In the genomic region with DNA sequence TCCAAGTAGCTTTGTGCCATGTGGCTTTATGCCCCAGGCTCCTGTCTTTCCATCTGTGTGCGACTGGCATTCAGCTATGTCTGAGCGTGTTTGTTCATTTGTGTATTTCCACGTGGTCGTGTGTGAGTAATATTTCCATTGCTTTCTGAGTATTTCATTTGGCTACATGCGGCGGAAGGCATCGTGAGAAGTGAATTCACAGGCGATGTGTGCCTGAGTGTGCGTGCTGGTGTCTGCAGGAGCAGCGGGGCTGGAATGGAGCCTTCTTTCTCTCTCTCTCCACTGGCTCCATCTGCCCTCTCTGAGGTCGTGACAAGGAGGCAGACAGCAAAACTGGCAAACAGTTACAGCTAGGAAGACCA, we compare ENCODE assay signal across 8 mouse cellular contexts. TPM values are rescaled to one million over a fixed set of nuclear protein-coding genes. Genes with fewer than 3 reads are reported as not detected.
DNase-seq lines count a peak whose midpoint lies in the region; ATAC-seq and TF ChIP-seq lines count a peak whose summit lies in the region.

No protein-coding gene starts in this region.

- intact Hi-C loops in left cerebral cortex, postnatal 10 days (cut with DNase I), result no loop called here

- H3K4me2 ChIP-seq in heart, embryonic 13.5 days, result peak overlapping the region; percentile 83
- peak overlapping the region; percentile 86 for H3K4me2 ChIP-seq in forebrain, embryonic 16.5 days (ENCODE audit: low read length)
- H3K4me2 ChIP-seq in liver, postnatal 0 days (ENCODE audit: low read depth, low read length), result 0 out of 2 replicates have a peak overlapping the region, but pooled peaks have one; percentile 47

- no peak for ATAC-seq in heart, embryonic 13.5 days (ENCODE audit: extremely low read depth, insufficient number of reproducible peaks, low FRiP score, low TSS enrichment)
- peak; percentile 36 for ATAC-seq in forebrain, embryonic 16.5 days
- ATAC-seq in liver, postnatal 0 days, result no peak

- no peak for DNase-seq in heart, adult 9 months (ENCODE audit: low spot score in 2 of 2)
- DNase-seq in liver, postnatal 0 days, result no peak
- DNase-seq in spleen, postnatal 14 days (ENCODE audit: low spot score in 2 of 2), result no peak
- no peak for DNase-seq in left cerebral cortex, postnatal 10 days (ENCODE audit: extremely low spot score in 1 of 2, low spot score in 2 of 2)
- no peak for DNase-seq in frontal cortex, postnatal 25 days (ENCODE audit: low spot score in 2 of 2)

- no peak overlapping the region for H3K27ac ChIP-seq in heart, embryonic 13.5 days (replicated peaks)
- H3K27ac ChIP-seq in forebrain, embryonic 16.5 days (ENCODE audit: low read length), result peak overlapping the region; percentile 99
- no peak overlapping the region for H3K27ac ChIP-seq in liver, postnatal 0 days (ENCODE audit: low read depth)

- peak overlapping the region; percentile 75; the same call in 1 of the 2 replicates for H3K9ac ChIP-seq in heart, embryonic 13.5 days
- peak overlapping the region; percentile 81 for H3K9ac ChIP-seq in forebrain, embryonic 16.5 days (replicated peaks; ENCODE audit: low read depth, low read length)
- no peak overlapping the region for H3K9ac ChIP-seq in liver, postnatal 0 days (replicated peaks)

- peak overlapping the region; percentile 59 for H3K4me3 ChIP-seq in heart, embryonic 13.5 days
- H3K4me3 ChIP-seq in E14TG2a.4 (replicated peaks; ENCODE audit: low read length), result peak overlapping the region; percentile 81
- H3K4me3 ChIP-seq in forebrain, embryonic 16.5 days (replicated peaks; ENCODE audit: low read length), result peak overlapping the region; percentile 43
- no peak overlapping the region for H3K4me3 ChIP-seq in liver, postnatal 0 days (ENCODE audit: low read depth, low read length)

- TF ChIP-seq EP300 in liver, postnatal 0 days (IDR thresholded peaks at IDR 0.05; ENCODE audit: low read depth), result no peak

- H3K27me3 ChIP-seq in heart, embryonic 13.5 days (replicated peaks), result peaks cover 96% of the 10 kb centered on the region
- H3K27me3 ChIP-seq in E14TG2a.4 (ENCODE audit: insufficient read depth, low read length), result peaks cover 91% of the 10 kb centered on the region
- H3K27me3 ChIP-seq in forebrain, embryonic 16.5 days (replicated peaks; ENCODE audit: control insufficient read depth, insufficient read depth, low read length), result no peaks in the 10 kb centered on the region
- H3K27me3 ChIP-seq in liver, postnatal 0 days (ENCODE audit: insufficient read depth, low read length), result peaks cover 78% of the 10 kb centered on the region

- 12% methylated on average over 11 of the region's 11 CpGs for WGBS in heart, embryonic 13.5 days
- WGBS in forebrain, embryonic 16.5 days, result 12% methylated on average over 11 of the region's 11 CpGs
- WGBS in liver, postnatal 0 days (ENCODE audit: insufficient replicate concordance), result 10% methylated on average over 11 of the region's 11 CpGs

- TF ChIP-seq CTCF in E14TG2a.4 (conservative IDR thresholded peaks at IDR 0.05; ENCODE audit: low read length), result no peak
- TF ChIP-seq CTCF in liver, postnatal 0 days (IDR thresholded peaks at IDR 0.05; ENCODE audit: low read depth), result no peak

- H3K36me3 ChIP-seq in heart, embryonic 13.5 days, result no peaks in the 10 kb centered on the region
- H3K36me3 ChIP-seq in E14TG2a.4 (ENCODE audit: insufficient read depth, low read length), result no peaks in the 10 kb centered on the region
- no peaks in the 10 kb centered on the region for H3K36me3 ChIP-seq in forebrain, embryonic 16.5 days (ENCODE audit: control insufficient read depth, insufficient read depth)
- H3K36me3 ChIP-seq in liver, postnatal 0 days (replicated peaks; ENCODE audit: insufficient read depth, low read length), result no peaks in the 10 kb centered on the region

- H3K9me3 ChIP-seq in heart, embryonic 13.5 days, result no peaks in the 10 kb centered on the region
- H3K9me3 ChIP-seq in E14TG2a.4 (ENCODE audit: low read length), result no peaks in the 10 kb centered on the region
- no peaks in the 10 kb centered on the region for H3K9me3 ChIP-seq in forebrain, embryonic 16.5 days (ENCODE audit: control insufficient read depth, low read length)
- no peaks in the 10 kb centered on the region for H3K9me3 ChIP-seq in liver, postnatal 0 days (ENCODE audit: low read length)

- peaks cover 7% of the 10 kb centered on the region for H3K4me1 ChIP-seq in heart, embryonic 13.5 days
- H3K4me1 ChIP-seq in E14TG2a.4 (replicated peaks; ENCODE audit: low read depth, low read length), result peaks cover 33% of the 10 kb centered on the region
- H3K4me1 ChIP-seq in forebrain, embryonic 16.5 days (replicated peaks; ENCODE audit: control insufficient read depth, insufficient read depth, low read length), result peaks cover 60% of the 10 kb centered on the region
- H3K4me1 ChIP-seq in liver, postnatal 0 days (ENCODE audit: insufficient read depth), result no peaks in the 10 kb centered on the region

RNA-seq across cellular contexts. Expression of a gene that starts 24.1 kb away (rescaled TPM):
- polyA plus RNA-seq in heart, embryonic 13.5 days (2015; fragmentation: Nextera tagmentation; extraction: Ambion mirVana), result 50.8 and 54.6 TPM in 2 replicates
- polyA plus RNA-seq in forebrain, embryonic 16.5 days (2015; fragmentation: Nextera tagmentation; extraction: Ambion mirVana), result 80.6 and 87.7 TPM in 2 replicates
- polyA plus RNA-seq in liver, postnatal 0 days (2015; fragmentation: Nextera tagmentation; extraction: Ambion mirVana), result 11.1 and 14.0 TPM in 2 replicates
- total RNA-seq in left cerebral cortex, postnatal 10 days (2021), result 10 to 100 TPM; 44.3 to 46.7 TPM
